Mouse (Mus musculus) spleen, adult 2 months (tissue): ENCODE results near the gene Cntn3. TPM values are rescaled to one million over a fixed set of nuclear protein-coding genes. Genes with fewer than 3 reads are reported as not detected.

Source experiments
- DNase-seq, 2 experiments: peaks; one replicate each; pipeline versions ENCODE4 v3.0.0 to v3.0.0-alpha.2; 2012 to 2021; ENCODE audit warnings: low spot score in 2 of 2, low read depth in 1 of 2
- H3K27ac ChIP-seq: fragments of 200-500 bp; 2 replicates; pipeline ENCODE4 v1.5.1; 2012; ENCODE audit warnings: low read length, inconsistent platforms; ENCODE audit not compliant: insufficient read depth
- H3K27me3 ChIP-seq: fragments of 200-500 bp; 2 replicates; pipeline ENCODE4 v1.6.1; 2012; ENCODE audit warnings: mild to moderate bottlenecking, moderate library complexity, low read length, inconsistent platforms; ENCODE audit not compliant: control insufficient read depth, insufficient read depth
- H3K36me3 ChIP-seq: fragments of 200-500 bp; 2 replicates; pipeline ENCODE4 v1.6.1; 2012; ENCODE audit warnings: mild to moderate bottlenecking, low read length, inconsistent platforms; ENCODE audit not compliant: control insufficient read depth, insufficient read depth
- H3K4me1 ChIP-seq: fragments of 200-500 bp; 2 replicates; pipeline ENCODE4 v1.6.1; 2011; ENCODE audit warnings: inconsistent platforms; ENCODE audit not compliant: control insufficient read depth, insufficient read depth, insufficient read length
- H3K4me3 ChIP-seq: fragments of 200-500 bp; 2 replicates; pipeline ENCODE4 v1.5.1; 2011; ENCODE audit warnings: mild to moderate bottlenecking, inconsistent platforms; ENCODE audit not compliant: insufficient read depth, insufficient read length; ENCODE audit errors: extremely low read depth
- CTCF ChIP-seq: fragments of 200-500 bp; IDR thresholded peaks from 2 replicates; pipeline ENCODE4 v1.5.1; 2011; ENCODE audit warnings: mild to moderate bottlenecking, inconsistent platforms; ENCODE audit not compliant: insufficient read depth, insufficient read length, insufficient replicate concordance; ENCODE audit errors: extremely low read depth
- POLR2A ChIP-seq: fragments of 200-500 bp; IDR thresholded peaks from 2 replicates; pipeline ENCODE4 v1.6.1; 2011; ENCODE audit warnings: low read depth, low read length, inconsistent platforms
- WGBS: fragments of 180-500 bp; shearing (Covaris S2); methylation state at CpG from one replicate; pipeline ENCODE4 v1.1.7; 2018; 5-methylcytosine and 5-hydroxymethylcytosine counted together
- polyA plus RNA-seq: library from polyadenylated mRNA; depleted of rRNA; stranded (reverse); fragments of >200 nt; gene quantifications from 2 replicates; pipeline ENCODE4 v1.2.3, GENCODE M21; 2012

Cntn3 gene
- polyA plus RNA-seq, 1 experiment = not detected

DNA sequence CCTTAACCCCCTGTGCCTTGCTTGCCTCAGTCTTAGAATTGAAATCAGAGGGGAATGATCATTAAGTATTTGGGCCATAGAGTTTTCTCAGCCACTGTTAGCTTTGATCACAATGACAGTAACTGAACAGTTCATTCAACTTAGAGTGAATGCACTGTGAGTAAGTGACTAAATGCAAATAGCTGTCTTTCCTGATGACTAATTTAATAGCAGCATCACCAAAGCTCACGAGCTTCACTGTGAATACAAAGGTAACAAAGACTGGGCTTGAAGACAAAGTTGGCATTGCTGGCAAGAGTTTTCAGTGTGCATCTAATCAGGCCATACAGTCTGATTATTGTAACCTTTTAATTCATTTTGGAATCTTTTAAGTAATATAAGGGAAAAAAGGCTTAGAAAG, 386.6 kb downstream of the Cntn3 start:
- no peak for DNase-seq
- H3K27ac ChIP-seq = no peak overlapping the region
- H3K4me1 ChIP-seq = no peaks in the 10 kb centered on the region
- no peaks in the 10 kb centered on the region for H3K36me3 ChIP-seq
- H3K27me3 ChIP-seq = no peaks in the 10 kb centered on the region
- 74% methylated on average over 1 of the region's 1 CpGs for WGBS
- H3K4me3 ChIP-seq = no peak overlapping the region
- TF ChIP-seq CTCF = no peak
- no peak for TF ChIP-seq POLR2A

- no peaks in the 10 kb centered on the region for H3K27me3 ChIP-seq
- DNase-seq = no peak
- no peak overlapping the region for H3K4me3 ChIP-seq
- WGBS = 26% methylated on average over 6 of the region's 6 CpGs
- no peaks in the 10 kb centered on the region for H3K36me3 ChIP-seq
- no peak for TF ChIP-seq POLR2A
- no peak for TF ChIP-seq CTCF
- H3K27ac ChIP-seq = no peak overlapping the region
- H3K4me1 ChIP-seq = no peaks in the 10 kb centered on the region
These were observed 402.0 kb downstream of the Cntn3 start for GRCm38 (mm10) chr6:102170913-102171312.

DNA sequence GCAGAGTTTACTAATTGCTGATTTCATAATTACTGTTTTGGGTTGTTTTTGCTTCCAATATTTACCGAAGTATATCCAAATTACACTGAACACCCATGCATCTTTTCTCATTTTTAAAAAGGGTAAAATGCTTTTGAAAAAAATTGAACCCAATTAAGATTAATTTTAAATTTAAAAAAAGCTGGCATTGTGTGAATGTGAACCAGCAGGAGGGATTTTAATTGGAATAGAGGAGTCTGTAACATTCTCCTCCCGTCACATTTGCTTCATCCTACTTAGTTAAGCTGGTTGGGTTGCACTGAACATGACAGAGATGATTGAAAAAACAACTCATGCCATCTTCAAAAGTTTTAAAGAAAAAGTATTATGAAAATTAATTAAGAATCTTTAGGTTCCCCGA, 411.7 kb downstream of the Cntn3 start:
- no peak for TF ChIP-seq POLR2A
- TF ChIP-seq CTCF = no peak
- Histone ChIP-seq H3K4me1 (no peaks in the 10 kb centered on the region), H3K27ac (no peak overlapping the region), H3K27me3 (no peaks in the 10 kb centered on the region), H3K36me3 (no peaks in the 10 kb centered on the region), H3K4me3 (no peak overlapping the region)
- no peak for DNase-seq
- 87% methylated on average over 3 of the region's 3 CpGs for WGBS

GRCm38 (mm10) chr6:102121676-102122075, 451.2 kb downstream of the Cntn3 start:
- 91% methylated on average over 4 of the region's 4 CpGs for WGBS
- no peak for DNase-seq
- no peak for TF ChIP-seq POLR2A
- TF ChIP-seq CTCF = no peak
- no peaks in the 10 kb centered on the region for H3K27me3 ChIP-seq
- H3K4me1 ChIP-seq = no peaks in the 10 kb centered on the region
- no peak overlapping the region for H3K4me3 ChIP-seq
- H3K27ac ChIP-seq = no peak overlapping the region
- H3K36me3 ChIP-seq = no peaks in the 10 kb centered on the region

DNA sequence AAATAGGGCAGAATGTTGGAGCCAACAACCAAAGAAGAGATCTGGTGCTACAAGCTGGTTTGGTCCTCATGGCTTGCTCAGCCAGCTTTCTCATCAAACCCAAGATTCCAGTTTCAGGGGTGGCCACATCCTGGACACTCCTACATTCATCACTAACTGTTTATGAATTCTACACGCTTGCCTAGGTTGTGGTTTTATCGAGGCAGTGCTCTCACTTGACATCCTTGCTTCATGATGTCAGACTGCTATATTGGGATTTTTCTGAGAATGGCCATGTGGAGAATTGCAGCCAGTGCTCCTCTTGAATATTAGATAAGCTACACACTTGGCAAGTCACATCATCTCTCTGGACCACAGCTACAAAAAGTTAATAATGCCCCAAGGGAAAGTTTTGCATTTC, 452.9 kb downstream of the Cntn3 start:
- no peaks in the 10 kb centered on the region for H3K4me1 ChIP-seq
- no peak overlapping the region for H3K27ac ChIP-seq
- 71% methylated on average over 2 of the region's 2 CpGs for WGBS
- no peak overlapping the region for H3K4me3 ChIP-seq
- H3K27me3 ChIP-seq = no peaks in the 10 kb centered on the region
- no peak for DNase-seq
- H3K36me3 ChIP-seq = no peaks in the 10 kb centered on the region
- TF ChIP-seq POLR2A = no peak
- TF ChIP-seq CTCF = no peak

GRCm38 (mm10) chr6:102113629-102114028, 459.3 kb downstream of the Cntn3 start:
- DNase-seq = no peak
- TF ChIP-seq CTCF (no peak), POLR2A (no peak)
- WGBS = 64% methylated on average over 2 of the region's 2 CpGs
- Histone ChIP-seq H3K4me1 (no peaks in the 10 kb centered on the region), H3K27me3 (no peaks in the 10 kb centered on the region), H3K27ac (no peak overlapping the region), H3K36me3 (no peaks in the 10 kb centered on the region), H3K4me3 (no peak overlapping the region)
